Mouse (Mus musculus) ZHBTc4 (cell line): ENCODE results near the gene Flnc.

Experiments used
- DNase-seq: peaks from one replicate; pipeline ENCODE4 v3.0.0-alpha.2; 2011; ENCODE audit warnings: low read depth, low spot score

Gene Flnc

DNA sequence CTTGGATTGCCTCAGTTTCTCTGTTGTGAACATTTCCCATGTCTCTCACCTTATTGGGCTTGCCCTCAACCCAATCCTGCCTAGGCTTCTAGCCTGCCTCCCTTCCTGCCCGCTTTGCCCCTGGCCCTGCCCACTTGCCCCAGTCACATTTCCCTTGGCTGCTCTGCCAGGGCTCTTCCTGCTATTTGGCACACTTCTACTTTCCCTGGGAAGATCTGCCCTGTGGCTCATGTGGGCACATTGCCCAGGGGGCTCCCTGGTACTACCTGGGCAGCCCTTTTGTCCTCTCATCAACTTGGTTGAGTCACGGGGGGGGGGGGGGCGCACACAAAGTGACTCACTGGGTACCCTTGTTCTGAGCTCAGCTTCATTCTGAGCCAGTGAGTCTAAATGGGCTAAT lies 900 bp upstream of the Flnc start:
- no peak for DNase-seq

DNA sequence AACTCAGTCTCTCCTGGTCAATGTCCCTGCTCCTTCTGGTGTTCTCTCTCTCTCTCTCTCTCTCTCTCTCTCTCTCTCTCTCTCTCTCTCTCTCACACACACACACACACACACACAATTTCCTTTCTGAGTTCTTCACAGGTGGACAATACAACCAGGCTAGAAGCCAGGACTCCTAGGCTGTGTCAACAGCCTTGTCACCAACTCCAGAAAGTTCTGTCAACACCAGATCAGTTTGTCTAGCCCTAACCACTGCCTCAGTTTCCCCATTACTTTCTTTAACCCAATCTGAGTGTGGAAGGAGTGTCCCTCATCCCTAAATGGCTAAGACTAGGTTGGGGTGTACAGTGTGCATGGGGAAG lies 399 bp upstream of the Flnc start:
- DNase-seq, result no peak

DNA sequence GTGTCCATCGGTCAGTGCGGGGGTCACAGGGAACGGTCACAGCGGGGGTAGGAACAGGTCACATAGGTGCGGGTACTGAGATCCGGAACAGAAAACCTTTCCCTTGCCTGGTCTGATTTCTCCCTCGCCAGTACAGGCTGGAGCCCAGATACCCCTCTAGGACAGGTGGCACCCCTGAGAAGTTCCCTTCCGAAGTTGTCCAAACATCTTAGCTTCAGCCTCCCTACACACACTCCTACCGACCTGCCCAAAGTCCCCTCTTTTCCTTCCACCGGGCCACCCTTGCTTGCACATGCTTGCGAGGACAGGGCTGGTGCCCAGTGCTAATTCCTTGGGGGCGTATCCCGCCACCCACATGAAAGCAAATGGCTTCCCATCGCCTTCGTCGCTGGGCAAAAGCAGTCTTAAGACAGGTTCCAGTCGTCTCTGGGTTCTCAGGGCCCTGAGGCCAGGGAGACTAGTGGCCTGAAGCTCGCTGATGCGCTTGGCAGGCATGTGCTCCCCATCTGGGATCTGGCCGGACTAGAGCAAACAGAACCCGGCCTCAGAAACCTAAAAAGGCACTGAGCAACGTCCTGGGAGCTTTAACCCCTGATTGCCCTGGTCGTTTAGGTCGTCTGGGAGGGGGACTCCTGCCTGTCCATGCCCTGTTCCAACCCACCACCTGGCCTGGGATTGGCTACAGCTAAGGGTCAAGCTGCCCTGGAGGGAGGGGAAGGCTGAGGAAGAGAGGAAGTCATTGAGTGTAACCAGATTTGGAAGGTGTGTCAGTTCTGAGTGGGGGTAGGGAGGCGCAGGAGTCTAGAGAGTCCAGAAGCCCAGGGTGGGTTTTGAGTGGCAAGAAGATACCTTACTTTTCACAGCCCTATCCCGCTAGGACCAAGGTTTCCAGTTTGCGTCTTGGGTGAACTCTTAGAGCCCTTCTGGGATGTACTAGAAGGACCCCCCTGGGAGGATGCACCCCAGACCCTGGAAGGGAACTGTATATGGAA lies 1.0 kb downstream of the Flnc start:
- peak; percentile 42 for DNase-seq

DNA sequence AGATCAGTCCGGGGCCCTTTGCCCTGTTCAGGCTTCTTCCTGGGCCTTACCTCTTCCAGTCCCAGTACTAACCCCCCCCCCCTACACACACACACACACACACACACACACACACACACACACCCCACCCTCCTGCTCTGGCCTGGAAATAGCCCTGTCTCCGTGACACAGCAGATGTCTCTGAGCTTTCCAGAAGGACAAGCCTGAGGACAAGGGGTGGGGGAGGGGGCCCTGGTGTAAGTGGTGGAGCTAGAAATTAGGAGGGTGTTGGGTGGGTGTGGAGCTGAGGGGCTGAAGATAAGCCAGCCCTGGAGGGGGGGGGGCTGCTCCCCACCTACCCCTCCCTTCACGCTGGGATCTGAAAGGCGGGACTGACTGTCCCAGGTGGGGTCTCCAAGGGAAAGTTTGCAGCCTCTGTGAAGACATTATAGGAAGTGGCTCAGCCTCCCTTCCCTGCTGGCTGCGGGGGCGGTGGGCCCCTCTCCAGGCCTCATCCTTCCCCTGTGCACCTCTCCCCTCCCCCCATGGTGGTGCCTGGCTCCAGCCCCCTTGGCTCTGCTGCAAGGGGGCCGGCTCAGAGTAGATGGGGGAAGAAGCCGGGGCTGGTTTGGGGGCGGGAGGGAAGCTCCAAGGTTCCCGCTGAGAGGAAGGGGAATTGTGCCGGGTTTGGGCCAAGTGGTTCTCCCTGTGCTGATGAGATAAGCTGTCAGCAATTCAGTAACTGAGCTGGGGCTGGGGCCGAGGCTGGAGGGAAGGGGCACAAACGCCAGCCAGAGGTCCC lies 2.0 kb downstream of the Flnc start:
- peak; percentile 39 for DNase-seq

DNA sequence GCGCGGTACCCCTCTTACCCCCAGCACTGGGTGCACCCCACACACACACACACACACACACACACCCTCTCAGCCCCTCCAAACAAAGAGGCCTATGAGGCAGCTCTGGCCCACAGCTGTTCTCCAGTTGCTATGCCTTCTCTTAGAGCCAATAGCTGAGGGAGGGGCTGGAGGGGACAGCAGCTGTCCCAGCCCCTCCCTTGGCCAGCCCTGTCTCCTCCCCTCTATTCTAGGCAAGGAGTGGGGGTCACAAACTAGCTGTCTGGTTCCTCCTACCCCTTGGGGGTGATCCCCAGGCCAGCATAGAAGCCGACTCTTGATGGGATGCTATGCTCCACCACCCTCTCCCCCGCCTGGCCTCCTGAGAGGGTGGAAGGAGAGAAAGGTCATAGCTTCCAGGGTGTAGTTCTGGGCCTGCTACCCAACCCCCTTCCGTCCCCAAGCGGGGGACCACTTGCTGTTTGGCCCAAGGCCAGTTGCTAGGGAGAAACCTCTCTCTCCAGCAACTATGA lies 2.9 kb downstream of the Flnc start:
- no peak for DNase-seq

DNA sequence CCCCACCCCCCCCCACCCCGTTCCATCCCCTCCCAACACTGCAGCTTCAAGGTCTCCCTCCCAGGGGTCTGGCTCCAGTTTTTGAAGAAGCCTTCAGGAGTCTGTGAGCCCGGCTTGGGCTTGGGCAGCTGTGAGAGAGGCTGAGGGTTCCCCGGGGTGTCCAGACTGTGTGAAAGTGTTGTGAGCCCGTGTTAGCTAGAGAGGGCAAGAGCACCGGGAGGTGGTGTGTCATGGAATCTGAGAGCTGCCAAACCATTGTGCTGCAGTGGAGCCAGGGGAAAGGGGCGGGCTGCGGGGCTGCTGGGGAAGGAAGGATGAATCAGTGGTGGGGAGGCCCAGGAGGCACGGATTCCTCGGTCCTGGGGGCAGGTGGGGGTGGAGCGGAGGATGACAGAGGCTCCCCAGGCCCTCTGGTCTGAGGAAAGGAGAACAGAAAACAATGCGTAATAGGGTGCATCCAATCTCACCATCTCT lies 3.4 kb downstream of the Flnc start:
- DNase-seq, result no peak

DNA sequence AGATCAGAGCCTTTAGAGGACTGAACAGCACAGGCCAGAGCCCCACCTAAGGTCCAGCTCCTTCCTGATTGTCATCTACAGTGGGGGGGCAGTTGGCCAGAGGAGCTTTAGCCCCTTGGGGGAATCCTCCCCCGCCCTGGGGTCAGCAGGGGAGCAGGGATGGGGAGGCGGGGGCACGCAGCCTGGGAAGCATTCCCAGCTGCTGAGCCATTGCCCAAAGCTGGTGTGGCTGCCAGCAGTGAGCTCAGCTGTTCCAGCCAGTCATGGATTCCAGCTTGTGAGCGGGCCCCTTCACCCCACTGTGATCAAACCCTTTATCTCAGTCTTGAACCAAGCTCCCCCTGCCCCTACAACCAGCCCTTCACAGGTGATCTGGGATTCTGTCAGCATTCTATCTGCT lies 6.2 kb downstream of the Flnc start:
- DNase-seq, result no peak

DNA sequence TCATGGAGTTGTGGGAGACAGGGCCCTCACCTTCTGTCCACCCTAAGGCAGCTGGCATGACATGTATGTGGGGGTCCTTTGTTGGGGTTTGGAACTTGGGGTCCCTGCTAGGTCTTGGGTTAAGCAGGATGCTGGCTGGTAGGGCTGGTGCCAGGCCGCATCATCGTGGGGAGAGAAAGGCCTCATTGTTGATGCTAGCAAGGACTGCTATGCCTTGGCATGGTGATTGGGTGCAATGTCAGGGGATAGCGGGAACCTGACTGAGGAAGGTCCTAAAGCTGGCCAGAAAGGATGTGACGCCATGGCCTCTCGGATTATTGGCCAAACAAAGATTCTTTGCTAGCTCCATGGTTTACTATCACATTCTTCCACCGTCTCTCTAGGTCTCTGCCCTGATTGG lies 6.7 kb downstream of the Flnc start:
- DNase-seq, result no peak

DNA sequence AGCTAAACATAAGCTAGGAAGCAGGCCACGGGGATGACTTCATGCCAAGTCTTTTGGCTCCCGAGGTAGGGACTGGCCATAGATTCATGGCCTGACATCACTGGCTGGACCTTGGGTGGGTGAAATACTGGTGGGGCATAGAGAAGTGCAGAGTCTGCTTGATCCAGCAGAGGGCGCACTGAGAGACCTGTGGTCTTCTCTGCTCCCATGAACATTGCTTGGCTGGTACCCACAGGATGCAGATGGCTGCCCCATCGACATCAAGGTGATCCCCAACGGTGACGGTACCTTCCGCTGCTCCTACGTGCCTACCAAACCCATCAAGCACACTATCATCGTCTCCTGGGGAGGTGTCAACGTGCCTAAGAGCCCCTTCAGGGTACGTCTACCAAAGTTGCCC lies 11.7 kb downstream of the Flnc start:
- peak; percentile 75 for DNase-seq

DNA sequence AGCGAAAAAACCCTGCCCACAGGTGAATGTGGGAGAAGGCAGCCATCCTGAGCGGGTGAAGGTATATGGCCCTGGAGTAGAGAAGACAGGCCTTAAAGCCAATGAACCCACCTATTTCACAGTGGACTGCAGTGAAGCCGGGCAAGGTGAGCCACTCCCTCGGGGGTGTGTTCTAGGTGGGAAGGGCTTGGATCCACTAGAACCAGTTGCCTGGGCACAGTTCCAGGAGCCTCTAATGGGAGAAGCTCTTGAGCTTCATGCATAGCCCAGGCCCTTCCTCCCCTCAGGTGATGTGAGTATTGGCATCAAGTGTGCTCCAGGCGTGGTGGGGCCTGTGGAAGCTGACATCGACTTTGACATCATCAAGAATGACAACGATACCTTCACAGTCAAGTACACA lies 12.3 kb downstream of the Flnc start:
- DNase-seq, result no peak

DNA sequence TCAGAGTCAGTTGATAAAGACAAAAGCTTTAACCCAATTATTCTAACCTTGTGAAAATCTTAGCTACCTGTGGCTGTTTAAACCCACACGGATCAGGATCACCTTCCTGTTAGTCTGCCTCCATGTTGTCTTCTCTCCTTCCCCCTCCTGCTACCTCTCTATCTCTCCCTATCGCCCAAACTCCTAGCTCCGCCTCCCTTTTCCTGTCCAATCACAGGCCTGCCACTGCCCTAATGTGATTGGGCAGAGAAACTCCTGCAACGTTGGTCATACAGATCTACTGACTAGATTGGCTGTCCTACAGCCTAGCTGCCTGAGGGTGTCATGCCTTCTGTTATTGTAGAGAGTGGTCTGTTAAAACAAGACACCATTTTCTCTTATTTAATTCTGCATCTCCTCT lies 16.8 kb downstream of the Flnc start:
- DNase-seq, result peak; percentile 94

DNA sequence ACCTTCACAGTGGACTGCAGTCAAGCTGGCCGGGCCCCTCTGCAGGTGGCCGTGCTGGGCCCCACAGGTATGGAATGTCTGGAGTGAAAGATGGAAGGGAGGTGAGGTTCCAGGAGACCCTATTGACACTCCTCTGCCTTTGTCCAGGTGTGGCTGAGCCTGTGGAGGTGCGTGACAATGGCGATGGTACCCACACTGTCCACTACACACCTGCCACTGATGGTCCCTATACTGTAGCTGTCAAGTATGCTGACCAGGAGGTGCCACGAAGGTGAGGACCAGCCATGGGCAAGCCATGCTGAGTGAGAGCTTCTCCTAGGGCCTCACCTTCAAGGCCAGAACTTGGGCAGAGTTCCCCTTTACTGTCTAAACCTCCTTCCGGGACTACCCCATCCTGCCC lies 17.6 kb downstream of the Flnc start:
- no peak for DNase-seq

DNA sequence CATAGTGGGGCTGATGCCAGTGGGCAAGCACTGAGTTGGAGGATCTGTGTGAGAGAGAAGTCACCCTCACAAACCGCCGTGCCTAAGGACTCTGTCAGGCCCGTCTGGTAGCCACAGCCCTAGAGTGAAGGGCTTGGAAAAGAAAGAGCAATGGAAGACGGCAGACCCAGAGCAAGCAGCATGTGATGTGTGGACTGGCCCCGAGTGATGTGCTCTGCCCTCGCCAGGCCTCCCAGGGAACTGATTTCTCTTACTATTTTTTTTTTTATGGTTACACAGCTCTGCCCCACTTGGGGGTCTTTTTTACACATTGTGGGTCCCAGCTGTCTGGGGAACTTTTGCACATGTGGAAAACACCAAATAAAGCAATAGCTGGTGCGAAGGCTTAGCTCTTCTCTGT lies 28.4 kb downstream of the Flnc start:
- DNase-seq, result no peak

DNA sequence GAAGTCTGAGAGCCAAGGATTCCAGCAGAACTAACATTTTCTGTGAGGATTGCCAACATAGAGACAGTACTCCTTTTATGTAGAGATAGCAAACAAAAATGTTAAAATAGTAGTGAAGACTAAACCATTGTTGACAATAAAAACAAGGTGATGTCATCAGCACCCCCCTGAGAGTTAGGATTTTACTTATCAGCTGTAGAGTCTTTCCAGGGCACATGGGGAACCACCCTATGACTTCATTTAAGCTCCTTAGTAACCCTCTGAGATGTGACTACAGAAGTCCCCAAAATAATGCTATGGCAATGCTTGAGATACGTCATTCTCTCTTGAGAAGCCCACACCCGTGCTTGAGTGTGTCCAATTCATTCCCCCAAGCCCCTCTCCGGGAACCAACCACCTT lies 30.3 kb downstream of the Flnc start:
- DNase-seq, result no peak

DNA sequence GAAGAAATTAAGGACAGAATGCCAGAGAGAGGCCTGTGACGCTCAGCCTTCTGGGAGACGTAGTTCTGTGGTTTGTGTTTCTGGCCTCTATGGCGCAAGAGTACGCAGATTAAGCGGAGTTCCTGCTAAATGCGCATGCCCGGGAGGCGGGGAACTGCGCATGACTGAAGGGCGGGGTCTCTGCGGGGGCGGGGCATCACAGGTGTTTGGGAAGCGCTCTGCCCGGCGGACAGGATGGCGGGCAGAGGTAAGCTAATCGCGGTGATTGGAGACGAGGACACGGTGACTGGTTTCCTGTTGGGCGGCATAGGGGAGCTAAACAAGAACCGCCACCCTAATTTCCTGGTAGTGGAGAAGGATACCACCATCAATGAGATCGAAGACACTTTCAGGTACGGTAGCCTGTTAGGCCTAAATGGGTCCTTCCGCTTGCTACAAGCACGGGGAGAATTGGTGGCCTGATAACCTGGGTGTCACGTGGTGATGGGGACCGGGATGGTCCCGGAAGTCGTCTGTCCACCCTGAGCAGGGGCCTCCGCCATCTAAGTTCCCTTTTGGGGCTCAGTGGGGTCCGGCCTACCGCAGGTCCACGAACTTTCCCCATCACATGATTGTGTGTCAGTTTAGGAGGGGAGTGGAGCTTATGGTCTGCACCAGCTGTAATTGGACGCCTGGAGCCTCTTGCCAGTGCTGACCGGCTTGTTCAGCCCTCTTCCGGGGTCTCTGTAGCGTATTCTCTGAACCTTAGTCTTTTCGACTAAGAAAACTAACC lies 34.7 kb downstream of the Flnc start, which contains the start of gene Atp6v1f:
Gene Atp6v1f (plus strand): TSS at position 136 of the 772 bp plus-strand sequence.
- DNase-seq, result peak; percentile 98

DNA sequence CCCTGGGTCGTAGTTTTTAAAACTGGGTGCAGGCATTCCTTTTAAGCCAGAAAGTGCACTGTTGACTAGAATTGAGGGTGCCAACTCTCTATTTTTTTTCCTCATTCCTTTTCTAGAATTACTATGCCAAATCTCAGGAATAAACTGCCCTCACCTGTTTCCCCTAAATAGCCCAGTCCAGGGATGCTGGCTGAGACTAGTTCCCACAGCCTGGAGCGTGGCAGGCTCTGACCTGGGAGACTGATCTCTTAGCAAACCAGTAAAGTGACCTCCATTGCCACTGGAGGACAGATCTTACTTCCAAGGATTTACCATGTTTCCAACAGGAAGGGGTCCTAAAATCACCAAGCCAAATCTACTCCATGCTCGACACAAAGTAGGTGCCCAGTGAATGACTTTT lies 35.8 kb downstream of the Flnc start:
- DNase-seq, result no peak

DNA sequence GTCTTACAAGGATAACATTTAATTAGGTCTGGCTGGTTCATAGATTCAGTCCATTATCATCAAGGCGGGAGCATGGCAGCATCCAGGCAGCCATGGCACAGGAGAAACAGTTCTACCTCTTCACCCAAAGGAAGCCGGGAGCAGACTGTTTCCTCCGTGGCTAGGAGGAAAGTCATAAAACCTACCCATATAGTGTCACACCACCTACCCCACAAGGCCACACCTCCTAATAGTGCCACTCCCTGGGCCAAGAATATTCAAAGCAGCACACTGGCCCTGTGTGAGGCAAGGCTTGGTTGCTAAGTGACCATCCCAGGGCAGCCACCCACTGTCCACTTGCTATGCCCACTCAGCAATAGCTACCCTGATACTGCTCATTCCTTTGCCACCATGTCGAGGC lies 38.1 kb downstream of the Flnc start, which contains the start of gene Atp6v1fnb:
Gene Atp6v1fnb (plus strand): TSS at position 301 of the 400 bp plus-strand sequence.
- no peak for DNase-seq

DNA sequence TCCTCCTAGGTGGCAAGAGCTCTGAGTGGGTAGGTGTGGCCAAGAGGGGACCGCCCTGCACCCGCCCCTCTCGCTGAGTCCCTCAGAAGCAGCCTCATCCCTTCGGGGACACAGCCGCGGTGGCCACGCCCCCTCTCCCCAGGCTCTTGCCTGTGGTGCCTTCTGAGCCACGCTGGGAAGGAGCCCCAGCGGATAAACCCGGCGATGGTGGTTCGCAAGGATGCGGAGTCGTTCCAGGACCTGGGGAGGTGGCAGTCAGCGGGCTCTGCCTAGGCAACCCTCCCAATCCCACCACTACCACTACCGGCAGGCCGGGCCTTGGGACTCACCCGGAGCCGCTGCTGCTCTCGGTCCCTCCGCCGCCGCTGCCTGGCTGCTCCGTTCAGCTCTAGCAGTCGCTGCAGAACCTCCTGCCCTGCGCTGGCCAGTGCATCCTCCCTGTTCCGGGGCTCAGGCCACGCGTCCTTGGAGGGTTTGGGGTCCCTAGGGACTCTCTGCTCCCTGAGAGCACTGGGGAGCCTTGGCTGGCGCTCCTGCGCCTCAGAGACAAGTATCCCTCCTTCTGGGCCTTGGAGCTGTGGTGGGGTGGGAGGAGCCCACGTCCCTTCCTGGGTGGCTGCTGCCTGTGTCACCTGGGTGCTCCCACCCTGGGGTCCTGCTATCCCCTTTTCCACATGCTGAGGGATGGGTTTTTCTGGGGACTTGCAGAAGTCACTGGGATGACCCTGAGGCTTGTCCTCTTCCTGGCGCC lies 41.1 kb downstream of the Flnc start:
- DNase-seq, result peak; percentile 96

DNA sequence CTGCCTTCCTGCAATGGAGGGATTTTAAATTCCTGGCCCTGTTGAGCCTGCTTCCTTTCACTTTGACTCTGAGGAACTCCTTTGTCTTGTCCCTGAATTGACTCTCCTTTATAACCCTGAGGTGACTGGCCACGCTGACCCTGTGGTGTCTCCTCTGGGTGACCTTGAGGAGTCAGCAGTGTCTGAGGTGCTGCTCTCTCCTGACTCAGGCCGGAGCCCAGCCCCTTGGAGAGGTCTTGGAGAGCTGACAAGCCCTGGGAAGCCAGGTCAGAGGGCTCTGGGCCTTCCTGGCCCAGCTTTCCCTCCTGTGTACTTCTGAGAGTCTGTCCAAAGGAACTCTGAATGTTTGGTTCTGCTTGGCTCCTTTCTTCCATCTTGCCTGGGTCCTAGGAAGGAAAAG lies 41.7 kb downstream of the Flnc start:
- DNase-seq, result peak; percentile 30

DNA sequence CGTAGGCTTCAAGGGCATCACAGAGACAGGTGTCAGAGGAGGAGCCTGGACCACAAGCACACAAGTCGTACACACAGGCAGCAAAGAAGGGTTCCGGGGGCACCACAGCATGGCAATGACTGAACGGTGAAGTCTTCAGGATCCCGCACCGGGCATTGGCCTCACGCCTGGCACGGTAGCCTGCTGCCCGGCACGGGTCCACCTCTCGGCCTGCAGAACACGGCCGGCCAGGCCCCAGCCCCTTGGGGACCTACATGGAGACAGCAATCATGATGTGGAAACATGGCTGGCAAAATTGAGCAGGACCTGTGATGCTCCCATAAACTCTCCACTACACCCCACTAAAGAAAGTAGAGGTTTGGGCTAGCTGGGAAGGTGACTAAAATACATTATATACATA lies 49.6 kb downstream of the Flnc start:
- DNase-seq, result no peak
